Mouse (Mus musculus) ES-Bruce4 (cell line): Measurements from ENCODE around the gene Gm7102.

Experiments
- CTCF ChIP-seq: IDR thresholded peaks from one replicate; pipeline ENCODE4 v1.8.1; 2011; ENCODE audit warnings: low read depth, low read length
- EP300 ChIP-seq: IDR thresholded peaks from 2 replicates; pipeline ENCODE4 v1.6.1; 2011; ENCODE audit warnings: low read depth, low read length; ENCODE audit not compliant: insufficient read depth
- POLR2A ChIP-seq: IDR thresholded peaks from one replicate; pipeline ENCODE4 v1.8.1; 2011; ENCODE audit warnings: low read length; ENCODE audit not compliant: insufficient read depth

GRCm38 (mm10) chr19:61199836-61200235 lies 23.7 kb upstream of the Gm7102 start:
- no peak for TF ChIP-seq CTCF
- no peak for TF ChIP-seq EP300
- TF ChIP-seq POLR2A: no peak
